Mouse (Mus musculus): Measurements from ENCODE around the gene Cyp2b10.
A peak's percentile ranks its signal among the peaks of the same experiment; 100 is the strongest.
"Not testable (repeated sequence)": the region's sequence is repeated elsewhere in the genome, so short reads cannot be mapped to it uniquely, and the experiment has no call there.

Cyp2b10 gene

DNA sequence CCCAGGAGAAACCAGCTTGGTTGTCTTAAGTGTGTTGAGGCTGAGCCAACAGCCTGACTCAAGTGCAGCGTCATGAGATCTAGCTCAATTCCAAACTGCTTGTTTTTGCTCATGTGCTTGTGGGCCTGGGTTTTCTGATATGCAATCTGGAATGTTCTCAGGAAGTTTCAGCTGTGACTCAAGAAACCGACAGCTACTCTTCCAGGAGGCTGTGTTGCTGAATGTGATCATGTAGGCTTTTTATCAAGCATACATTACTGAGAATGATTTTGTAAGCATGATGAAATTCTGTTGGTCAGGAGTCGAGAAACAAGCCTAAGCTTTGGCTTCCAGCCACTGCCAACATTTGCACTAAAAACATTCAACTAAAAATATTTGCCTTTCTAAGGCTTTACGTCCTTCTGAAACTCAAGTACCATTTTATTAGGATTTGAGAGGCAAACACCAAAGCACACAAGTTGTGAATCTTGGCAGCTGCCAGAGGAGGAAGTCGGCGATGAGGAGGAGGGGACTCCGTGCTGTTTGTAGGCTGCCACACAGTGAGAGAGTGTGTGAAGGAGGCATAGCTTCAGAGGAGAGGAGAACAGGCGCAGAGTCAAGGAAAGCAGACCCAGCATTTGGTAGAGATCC lies 4.8 kb downstream of the Cyp2b10 start:
- Histone ChIP-seq H3K27me3 (ENCODE audit: insufficient read depth, low read length) (peaks cover 12% of the 10 kb centered on the region), H3K4me3 (replicated peaks; ENCODE audit: low read length) (no peak overlapping the region), H3K9me3 (ENCODE audit: low read length) (peaks cover 12% of the 10 kb centered on the region; the same call in 1 of the 2 replicates), H3K36me3 (ENCODE audit: insufficient read depth, low read length) (no peaks in the 10 kb centered on the region), H3K4me1 (replicated peaks; ENCODE audit: low read depth, low read length) (peaks cover 10% of the 10 kb centered on the region)
- TF ChIP-seq NANOG (IDR thresholded peaks at IDR 0.05; ENCODE audit: borderline replicate concordance, low read length), result no peak
- TF ChIP-seq POU5F1 (IDR thresholded peaks at IDR 0.05; ENCODE audit: borderline replicate concordance, low read length), result no peak
- TF ChIP-seq CTCF (conservative IDR thresholded peaks at IDR 0.05; ENCODE audit: low read length), result no peak

DNA sequence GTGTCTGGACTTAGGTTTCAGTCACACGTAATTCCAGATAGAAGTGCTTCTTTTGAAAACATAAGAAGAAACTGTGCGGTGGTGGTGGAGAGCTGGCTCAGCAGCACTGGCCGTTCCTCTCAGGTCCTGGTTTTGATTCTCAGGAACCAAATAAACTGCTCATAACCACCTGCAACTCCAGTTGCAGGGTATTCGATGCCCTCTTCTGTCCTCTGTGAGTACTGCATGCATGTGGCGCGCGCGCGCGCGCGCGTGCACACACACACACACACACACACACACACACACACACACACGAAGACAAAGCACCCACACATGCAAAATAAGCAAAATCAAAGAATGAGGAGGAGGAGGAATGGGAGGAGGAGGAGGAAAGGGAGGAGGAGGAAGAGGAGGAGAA lies 5.7 kb downstream of the Cyp2b10 start:
- Histone ChIP-seq H3K27me3 (ENCODE audit: insufficient read depth, low read length) (peaks cover 11% of the 10 kb centered on the region), H3K9me3 (ENCODE audit: low read length) (peaks cover 8% of the 10 kb centered on the region; the same call in 1 of the 2 replicates), H3K4me1 (replicated peaks; ENCODE audit: low read depth, low read length) (peaks cover 10% of the 10 kb centered on the region), H3K36me3 (ENCODE audit: insufficient read depth, low read length) (no peaks in the 10 kb centered on the region), H3K4me3 (replicated peaks; ENCODE audit: low read length) (no peak overlapping the region)
- peak; percentile 11; the same call in 1 of the 2 replicates for TF ChIP-seq CTCF (conservative IDR thresholded peaks at IDR 0.05; ENCODE audit: low read length)
- TF ChIP-seq POU5F1 (IDR thresholded peaks at IDR 0.05; ENCODE audit: borderline replicate concordance, low read length), result no peak
- no peak for TF ChIP-seq NANOG (IDR thresholded peaks at IDR 0.05; ENCODE audit: borderline replicate concordance, low read length)

DNA sequence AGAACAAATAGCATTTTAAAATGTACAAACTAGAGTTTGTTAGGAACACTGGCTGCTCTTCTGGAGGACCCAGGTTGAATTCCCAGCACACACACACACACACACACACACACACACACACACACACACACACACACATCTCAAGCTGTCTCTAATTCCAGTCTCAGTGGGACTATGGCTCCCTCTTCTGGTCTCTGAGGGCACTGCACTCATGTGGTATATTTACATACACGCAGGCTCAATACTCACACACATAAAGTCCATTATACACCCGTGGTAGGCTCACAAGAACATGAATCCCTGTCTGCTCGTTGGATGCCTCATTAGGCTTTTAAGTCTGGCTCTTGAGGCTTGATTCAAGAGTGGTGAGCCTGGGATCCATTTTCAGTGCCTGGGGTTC lies 6.6 kb downstream of the Cyp2b10 start:
- peaks cover 10% of the 10 kb centered on the region for H3K4me1 ChIP-seq (replicated peaks; ENCODE audit: low read depth, low read length)
- H3K4me3 ChIP-seq (replicated peaks; ENCODE audit: low read length), result peak overlapping the region; percentile 39; the same call in 1 of the 2 replicates
- H3K36me3 ChIP-seq (ENCODE audit: insufficient read depth, low read length), result no peaks in the 10 kb centered on the region
- TF ChIP-seq CTCF (conservative IDR thresholded peaks at IDR 0.05; ENCODE audit: low read length) (peak; percentile 88), NANOG (IDR thresholded peaks at IDR 0.05; ENCODE audit: borderline replicate concordance, low read length) (no peak), POU5F1 (IDR thresholded peaks at IDR 0.05; ENCODE audit: borderline replicate concordance, low read length) (no peak)
- peaks cover 13% of the 10 kb centered on the region for H3K9me3 ChIP-seq (ENCODE audit: low read length)
- peaks cover 7% of the 10 kb centered on the region; the same call in 1 of the 2 replicates for H3K27me3 ChIP-seq (ENCODE audit: insufficient read depth, low read length)

GRCm38 (mm10) chr7:25904489-25904888 lies 7.1 kb downstream of the Cyp2b10 start:
- H3K36me3 ChIP-seq (ENCODE audit: insufficient read depth, low read length), result no peaks in the 10 kb centered on the region
- TF ChIP-seq NANOG (IDR thresholded peaks at IDR 0.05; ENCODE audit: borderline replicate concordance, low read length) (no peak), POU5F1 (IDR thresholded peaks at IDR 0.05; ENCODE audit: borderline replicate concordance, low read length) (no peak), CTCF (conservative IDR thresholded peaks at IDR 0.05; ENCODE audit: low read length) (no peak)
- H3K4me1 ChIP-seq (replicated peaks; ENCODE audit: low read depth, low read length), result peaks cover 10% of the 10 kb centered on the region
- peaks cover 16% of the 10 kb centered on the region for H3K9me3 ChIP-seq (ENCODE audit: low read length)
- H3K27me3 ChIP-seq (ENCODE audit: insufficient read depth, low read length), result peaks cover 7% of the 10 kb centered on the region; the same call in 1 of the 2 replicates
- H3K4me3 ChIP-seq (replicated peaks; ENCODE audit: low read length), result peak overlapping the region; percentile 39; the same call in 1 of the 2 replicates

DNA sequence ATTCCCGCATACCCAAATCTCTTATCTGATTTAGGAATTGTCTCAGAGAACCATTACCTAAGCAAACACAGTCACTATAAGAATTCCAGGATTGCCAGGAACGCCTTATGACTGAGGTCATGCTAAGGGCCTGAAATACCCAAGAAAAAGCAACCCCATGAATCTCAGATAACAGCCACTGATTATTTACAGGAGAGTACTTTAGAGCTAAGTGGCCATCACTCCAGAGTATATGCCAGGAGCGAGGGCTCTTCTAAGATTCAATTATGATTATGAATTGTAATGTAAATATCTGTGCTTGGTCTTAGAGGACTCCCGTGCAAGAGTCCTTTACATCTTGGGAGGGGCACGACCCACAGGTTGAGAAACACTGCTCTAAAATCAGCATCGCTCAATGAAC lies 10.0 kb downstream of the Cyp2b10 start:
- Histone ChIP-seq H3K27me3 (ENCODE audit: insufficient read depth, low read length) (no peaks in the 10 kb centered on the region), H3K36me3 (ENCODE audit: insufficient read depth, low read length) (no peaks in the 10 kb centered on the region), H3K4me1 (replicated peaks; ENCODE audit: low read depth, low read length) (peaks cover 10% of the 10 kb centered on the region), H3K9me3 (ENCODE audit: low read length) (peaks cover 16% of the 10 kb centered on the region), H3K4me3 (replicated peaks; ENCODE audit: low read length) (no peak overlapping the region)
- no peak for TF ChIP-seq NANOG (IDR thresholded peaks at IDR 0.05; ENCODE audit: borderline replicate concordance, low read length)
- no peak for TF ChIP-seq CTCF (conservative IDR thresholded peaks at IDR 0.05; ENCODE audit: low read length)
- no peak for TF ChIP-seq POU5F1 (IDR thresholded peaks at IDR 0.05; ENCODE audit: borderline replicate concordance, low read length)

DNA sequence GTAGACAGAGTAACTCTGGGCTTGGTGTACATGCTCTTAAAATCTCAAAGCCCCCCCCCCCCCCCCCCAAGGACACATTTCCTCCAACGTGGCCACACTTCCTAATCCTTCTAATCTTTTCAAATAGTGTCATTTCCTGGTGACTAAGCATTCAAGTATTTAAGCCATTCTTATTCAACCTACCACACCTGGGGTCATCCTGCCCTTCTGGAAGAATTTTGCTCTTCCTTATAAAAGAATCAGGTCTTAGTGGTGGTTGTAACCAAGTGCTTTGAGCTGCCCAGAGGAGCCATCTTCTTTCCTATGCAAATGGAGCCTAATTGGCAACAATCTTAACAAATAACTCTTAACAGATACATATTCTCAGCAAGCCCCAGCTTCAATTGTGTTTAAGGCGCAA lies 12.6 kb downstream of the Cyp2b10 start:
- TF ChIP-seq NANOG (IDR thresholded peaks at IDR 0.05; ENCODE audit: borderline replicate concordance, low read length) (no peak), CTCF (conservative IDR thresholded peaks at IDR 0.05; ENCODE audit: low read length) (no peak), POU5F1 (IDR thresholded peaks at IDR 0.05; ENCODE audit: borderline replicate concordance, low read length) (no peak)
- no peak overlapping the region for H3K4me3 ChIP-seq (replicated peaks; ENCODE audit: low read length)
- no peaks in the 10 kb centered on the region for H3K4me1 ChIP-seq (replicated peaks; ENCODE audit: low read depth, low read length)
- H3K36me3 ChIP-seq (ENCODE audit: insufficient read depth, low read length), result no peaks in the 10 kb centered on the region
- peaks cover 16% of the 10 kb centered on the region for H3K9me3 ChIP-seq (ENCODE audit: low read length)
- peaks cover 5% of the 10 kb centered on the region for H3K27me3 ChIP-seq (ENCODE audit: insufficient read depth, low read length)

DNA sequence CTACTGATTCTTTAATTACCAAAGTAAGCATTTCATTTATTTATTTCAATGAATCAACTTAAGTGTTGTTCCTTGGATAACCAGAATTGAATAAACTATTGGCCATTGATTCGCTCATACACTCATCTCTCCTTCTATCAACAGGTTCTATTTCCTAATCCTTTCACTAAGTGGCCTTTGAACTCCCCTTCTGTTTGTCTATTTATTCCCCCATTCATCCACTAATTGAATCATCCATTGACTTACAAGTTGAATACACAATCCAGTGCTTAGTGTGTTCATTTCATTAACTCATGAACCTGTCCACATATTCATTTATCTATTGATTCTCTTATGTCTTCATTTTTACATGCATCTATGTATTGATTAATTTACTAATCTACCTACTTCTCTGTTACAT lies 18.7 kb downstream of the Cyp2b10 start:
- Histone ChIP-seq H3K4me1 (replicated peaks; ENCODE audit: low read depth, low read length) (no peaks in the 10 kb centered on the region), H3K27me3 (ENCODE audit: insufficient read depth, low read length) (peaks cover 5% of the 10 kb centered on the region), H3K4me3 (replicated peaks; ENCODE audit: low read length) (no peak overlapping the region), H3K9me3 (ENCODE audit: low read length) (no peaks in the 10 kb centered on the region; the same call in 1 of the 2 replicates), H3K36me3 (ENCODE audit: insufficient read depth, low read length) (no peaks in the 10 kb centered on the region)
- TF ChIP-seq CTCF (conservative IDR thresholded peaks at IDR 0.05; ENCODE audit: low read length), result no peak
- TF ChIP-seq NANOG (IDR thresholded peaks at IDR 0.05; ENCODE audit: borderline replicate concordance, low read length), result no peak
- no peak for TF ChIP-seq POU5F1 (IDR thresholded peaks at IDR 0.05; ENCODE audit: borderline replicate concordance, low read length)

- H3K27me3 ChIP-seq (ENCODE audit: insufficient read depth, low read length); H3K4me1 ChIP-seq (replicated peaks; ENCODE audit: low read depth, low read length); H3K36me3 ChIP-seq (ENCODE audit: insufficient read depth, low read length); H3K4me3 ChIP-seq (replicated peaks; ENCODE audit: low read length); H3K9me3 ChIP-seq (ENCODE audit: low read length): not testable (repeated sequence)
- TF ChIP-seq CTCF (conservative IDR thresholded peaks at IDR 0.05; ENCODE audit: low read length), result 0 out of 2 replicates have a peak, but pooled peaks have one; percentile 23
Observed at GRCm38 (mm10) chr7:25917271-25917670, 19.9 kb downstream of the Cyp2b10 start.

GRCm38 (mm10) chr7:25919467-25919866 lies 22.0 kb downstream of the Cyp2b10 start:
- no peaks in the 10 kb centered on the region for H3K4me1 ChIP-seq (replicated peaks; ENCODE audit: low read depth, low read length)
- no peak overlapping the region for H3K4me3 ChIP-seq (replicated peaks; ENCODE audit: low read length)
- TF ChIP-seq POU5F1 (IDR thresholded peaks at IDR 0.05; ENCODE audit: borderline replicate concordance, low read length) (no peak), CTCF (conservative IDR thresholded peaks at IDR 0.05; ENCODE audit: low read length) (no peak), NANOG (IDR thresholded peaks at IDR 0.05; ENCODE audit: borderline replicate concordance, low read length) (no peak)
- H3K36me3 ChIP-seq (ENCODE audit: insufficient read depth, low read length), result no peaks in the 10 kb centered on the region
- H3K9me3 ChIP-seq (ENCODE audit: low read length), result no peaks in the 10 kb centered on the region
- no peaks in the 10 kb centered on the region; the same call in 1 of the 2 replicates for H3K27me3 ChIP-seq (ENCODE audit: insufficient read depth, low read length)
